Mouse (Mus musculus) adrenal gland, postnatal 14 days (tissue): Measurements from ENCODE around the gene Six5. TPM values are rescaled to one million over a fixed set of nuclear protein-coding genes. Genes with fewer than 3 reads are reported as not detected.

ENCODE experiments used
- DNase-seq: peaks from one replicate; pipeline ENCODE4 v3.0.0; 2021; ENCODE audit warnings: mixed read lengths
- microRNA-seq, 2 experiments: library from miRNA; unstranded; fragments of <30 nt; microRNA quantifications; one replicate each; pipeline ENCODE4 v1.2.0; 2021
- total RNA-seq: library from RNA; stranded (reverse); gene quantifications from 2 replicates; pipeline ENCODE4 v1.2.3, GENCODE M21; 2021

Six5 gene
- total RNA-seq, 1 experiment from 2014 or later = 13.3 TPM

GRCm38 (mm10) chr7:19147497-19148045 lies 53.2 kb downstream of the Six5 start:
- DNase-seq = no peak

Small RNA genes within 50 kb of the gene (microRNA-seq; reads per million reads assigned to microRNA genes)
- 0.85 to 2.3 reads per million in 2 experiments for gene Mir3100

Other genes starting within 250 kb of the Six5 start
- 2.3 and 4.5 TPM in 2 replicates for gene Pglyrp1, start 223.3 kb upstream of the Six5 start, total RNA-seq
- gene Ccdc61, start 184.2 kb upstream of the Six5 start, total RNA-seq = 12.2 and 12.9 TPM in 2 replicates
- gene Nova2, start 168.7 kb upstream of the Six5 start, total RNA-seq = 7.2 and 8.0 TPM in 2 replicates
- not detected in 2 replicates for gene Nanos2, start 107.2 kb upstream of the Six5 start, total RNA-seq
- 7.1 and 8.2 TPM in 2 replicates for gene Mypop, start 103.3 kb upstream of the Six5 start, total RNA-seq
- gene Irf2bp1, start 90.5 kb upstream of the Six5 start, total RNA-seq = 35.9 and 38.6 TPM in 2 replicates
- 0.34 and 6.8 TPM in 2 replicates for gene Foxa3, start 71.1 kb upstream of the Six5 start, total RNA-seq
- gene Sympk, start 70.2 kb upstream of the Six5 start, total RNA-seq = 83.7 and 84.3 TPM in 2 replicates
- not detected in 2 replicates for gene Rsph6a, start 39.9 kb upstream of the Six5 start, total RNA-seq
- 45.7 and 47.7 TPM in 2 replicates for gene Dmwd, start 18.4 kb upstream of the Six5 start, total RNA-seq
- 64.2 and 65.6 TPM in 2 replicates for gene Dmpk, start 10.7 kb upstream of the Six5 start, total RNA-seq
- gene Gm4969, start 23.8 kb downstream of the Six5 start, total RNA-seq = 0.19 TPM in 1 of 2 replicates, not detected in the other
- 11.2 and 11.9 TPM in 2 replicates for gene Fbxo46, start 25.3 kb downstream of the Six5 start, total RNA-seq
- 13.2 and 15.2 TPM in 2 replicates for gene Qpctl, start 54.7 kb downstream of the Six5 start, total RNA-seq
- 79.1 and 87.8 TPM in 2 replicates for gene Snrpd2, start 55.1 kb downstream of the Six5 start, total RNA-seq
- 0.71 and 0.93 TPM in 2 replicates for gene Gipr, start 71.5 kb downstream of the Six5 start, total RNA-seq
- 36.9 and 46.6 TPM in 2 replicates for gene Eml2, start 81.8 kb downstream of the Six5 start, total RNA-seq
- 9.7 and 12.4 TPM in 2 replicates for gene Gpr4, start 117.9 kb downstream of the Six5 start, total RNA-seq
- gene Opa3, start 133.7 kb downstream of the Six5 start, total RNA-seq = 27.5 and 28.5 TPM in 2 replicates
- 62.0 and 79.0 TPM in 2 replicates for gene Vasp, start 177.2 kb downstream of the Six5 start, total RNA-seq
- 0.19 TPM in 1 of 2 replicates, not detected in the other for gene Ppm1n, start 185.5 kb downstream of the Six5 start, total RNA-seq
- 6.0 and 7.9 TPM in 2 replicates for gene Rtn2, start 188.0 kb downstream of the Six5 start, total RNA-seq
- 2.1 and 22.4 TPM in 2 replicates for gene Fosb, start 215.5 kb downstream of the Six5 start, total RNA-seq